Mouse (Mus musculus) MEL (cell line): ENCODE data around the gene Fgd3.

Source experiments
- EP300 ChIP-seq, 2 experiments: IDR thresholded peaks; 2 replicates each; pipeline ENCODE4 v1.6.1; 2011; ENCODE audit warnings: improper control_type of control experiment in 2 of 2, low read length in 2 of 2, low read depth in 1 of 2, mild to moderate bottlenecking in 1 of 2
- TAL1 ChIP-seq: IDR thresholded peaks from 2 replicates; pipeline ENCODE4 v1.6.1; 2012; ENCODE audit warnings: mild to moderate bottlenecking, inconsistent platforms, low read length, moderate library complexity, mixed read lengths
- UBTF ChIP-seq: IDR thresholded peaks from 2 replicates; pipeline ENCODE4 v1.6.1; 2012; ENCODE audit warnings: low read depth, mild to moderate bottlenecking, inconsistent platforms, low read length, improper control_type of control experiment, moderate library complexity, borderline replicate concordance; ENCODE audit not compliant: insufficient read depth

- TF ChIP-seq UBTF (no peak), EP300 (IDR thresholded peaks at IDR 0.05; ENCODE audit: low read depth in 1 of 2, low read length in 2 of 2) (no peak), TAL1 (no peak)
These were observed 106.6 kb downstream of the Fgd3 start for GRCm38 (mm10) chr13:49213531-49213932.
